Mouse (Mus musculus) G1E (cell line): ENCODE data around the gene Mfap5. TPM values are rescaled to one million over a fixed set of nuclear protein-coding genes. Genes with fewer than 3 reads are reported as not detected.

Source experiments
- ATAC-seq: 2 replicates; pipeline ENCODE4 v1.8.0; 2016; ENCODE audit warnings: mild to moderate bottlenecking; ENCODE audit not compliant: insufficient number of reproducible peaks, poor library complexity, low FRiP score, severe bottlenecking; ENCODE audit errors: extremely low read depth
- DNase-seq: peaks from one replicate; pipeline ENCODE4 v3.0.0; 2012; ENCODE audit warnings: low spot score
- H3K27me3 ChIP-seq: 2 replicates; pipeline ENCODE4 v1.6.1; 2012; ENCODE audit warnings: mild to moderate bottlenecking, low read length, inconsistent platforms; ENCODE audit not compliant: insufficient read depth
- H3K36me3 ChIP-seq: replicated peaks from 2 replicates; pipeline ENCODE3; 2012; ENCODE audit warnings: mild to moderate bottlenecking, inconsistent platforms
- H3K4me1 ChIP-seq: 2 replicates; pipeline ENCODE4 v1.6.1; 2012; ENCODE audit warnings: low read depth, low read length, inconsistent platforms, mixed read lengths; ENCODE audit not compliant: insufficient read depth
- H3K4me3 ChIP-seq: 2 replicates; pipeline ENCODE4 v1.5.1; 2012; ENCODE audit warnings: low read depth, mild to moderate bottlenecking, inconsistent platforms, low read length, moderate library complexity, mixed read lengths
- H3K9me3 ChIP-seq: replicated peaks from 2 replicates; pipeline ENCODE4 v1.6.1; 2012; ENCODE audit warnings: inconsistent platforms
- CTCF ChIP-seq: IDR thresholded peaks from 2 replicates; pipeline ENCODE4 v1.5.1; 2012; ENCODE audit warnings: low read depth, low read length, inconsistent platforms, mixed read lengths
- GATA1 ChIP-seq: IDR thresholded peaks from 2 replicates; pipeline ENCODE4 v1.6.1; 2012; ENCODE audit warnings: borderline replicate concordance, low read length, inconsistent platforms, mixed read lengths
- GATA2 ChIP-seq: IDR thresholded peaks from 2 replicates; pipeline ENCODE4 v1.6.1; 2012; ENCODE audit warnings: low read depth, low read length, inconsistent platforms, borderline replicate concordance
- POLR2AphosphoS5 ChIP-seq: IDR thresholded peaks from 2 replicates; pipeline ENCODE4 v1.6.1; 2012; ENCODE audit warnings: low read depth, low read length, inconsistent platforms; ENCODE audit not compliant: insufficient replicate concordance
- TAL1 ChIP-seq: conservative IDR thresholded peaks from 2 replicates; pipeline ENCODE4 v1.6.1; 2012; ENCODE audit warnings: low read depth, low read length, inconsistent platforms, mixed read lengths
- polyA plus RNA-seq: library from polyadenylated mRNA; stranded (reverse); fragments of >175 nt; gene quantifications from 2 replicates; pipeline ENCODE4 v1.2.3, GENCODE M21; 2012
- total RNA-seq, 2 experiments: library from RNA; stranded (forward) in 1 of 2; stranded (reverse) in 1 of 2; fragments of 200-1000 nt in 1 of 2; fragments of >200 nt in 1 of 2; fragmentation: Nextera tagmentation in 1 of 2; gene quantifications; 2 replicates each; pipeline ENCODE4 v1.2.3; 2014 to 2017

Mfap5 gene
- total and polyA plus RNA-seq, 3 experiments, result 0.11 TPM; not detected in 2

DNA sequence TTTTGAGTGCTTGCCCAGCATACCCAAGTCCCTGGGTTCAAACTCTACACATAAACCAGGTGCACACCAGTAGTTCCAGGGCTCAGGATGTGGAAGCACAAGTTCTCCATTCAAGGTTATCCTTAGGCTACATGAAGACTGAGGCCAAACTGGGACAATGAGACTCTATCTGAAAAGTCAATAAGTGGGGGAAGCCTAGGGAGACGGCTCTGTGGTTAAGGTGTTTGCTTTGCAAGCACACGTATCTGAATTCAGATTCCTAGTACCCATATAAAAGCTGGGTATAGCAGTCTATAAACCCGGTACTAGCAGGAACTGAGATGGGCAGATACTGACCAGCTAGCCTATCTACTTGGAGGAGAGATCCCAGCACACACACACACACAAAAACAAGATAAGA, 27.6 kb upstream of the Mfap5 start:
- DNase-seq, result no peak
- Histone ChIP-seq H3K9me3 (no peaks in the 10 kb centered on the region), H3K4me3 (no peak overlapping the region), H3K27me3 (peaks cover 7% of the 10 kb centered on the region; the same call in 1 of the 2 replicates), H3K4me1 (0 out of 2 replicates have a peak, but pooled peaks cover 3% of the 10 kb centered on the region), H3K36me3 (no peaks in the 10 kb centered on the region)
- TF ChIP-seq POLR2AphosphoS5, result no peak
- no peak for TF ChIP-seq TAL1
- no peak for TF ChIP-seq GATA2
- no peak for TF ChIP-seq GATA1
- TF ChIP-seq CTCF, result no peak
- no peak for ATAC-seq

DNA sequence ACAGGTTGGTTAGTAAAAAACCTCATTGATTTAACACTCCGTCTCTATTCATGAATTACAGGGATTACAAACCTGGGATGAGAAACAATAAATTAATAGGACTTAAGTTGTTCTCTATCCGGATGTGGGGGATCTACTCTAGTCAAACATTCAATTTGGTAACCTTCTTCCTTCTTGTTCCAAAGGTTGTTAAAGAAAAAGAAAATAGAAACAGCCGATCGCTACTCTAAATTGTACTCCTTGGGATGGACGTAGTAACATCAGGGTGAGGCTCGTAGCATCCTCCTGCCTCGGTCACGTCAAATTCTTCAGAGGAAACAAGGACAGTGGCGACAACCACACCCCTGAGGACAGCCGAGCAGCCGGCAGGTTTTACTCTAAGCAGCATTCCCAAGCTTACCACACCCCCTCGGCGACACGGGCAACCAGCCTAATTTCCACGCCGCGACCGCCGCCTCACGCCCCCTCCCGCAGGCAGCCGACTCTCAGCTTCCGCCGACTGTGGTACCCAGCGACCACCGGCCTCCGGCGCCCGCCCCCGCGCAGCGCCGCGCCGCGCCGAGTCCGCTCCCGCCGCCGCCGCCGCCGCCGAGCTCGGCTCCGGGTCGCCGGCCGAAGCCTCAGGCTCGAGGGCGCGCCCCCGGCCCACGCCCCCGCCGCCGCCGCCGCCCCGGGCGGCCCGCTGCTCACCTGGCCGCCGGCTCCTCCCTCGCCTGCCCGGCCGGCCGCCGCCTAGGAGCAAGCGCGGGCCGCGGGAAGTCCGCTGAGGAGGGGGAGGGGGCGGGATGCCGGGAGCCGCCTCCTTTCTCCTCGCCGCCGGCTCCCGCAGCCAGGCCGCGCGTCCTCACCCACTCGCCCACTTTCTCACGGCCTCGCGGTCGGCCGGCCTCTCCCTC, 20.0 kb upstream of the Mfap5 start:
- no peak for TF ChIP-seq CTCF
- TF ChIP-seq GATA1, result no peak
- TF ChIP-seq GATA2, result no peak
- TF ChIP-seq TAL1, result no peak
- H3K9me3 ChIP-seq, result peaks cover 15% of the 10 kb centered on the region
- peaks cover 35% of the 10 kb centered on the region for H3K27me3 ChIP-seq
- peak overlapping the region; percentile 66 for H3K4me3 ChIP-seq
- no peaks in the 10 kb centered on the region; the same call in 1 of the 2 replicates for H3K4me1 ChIP-seq
- DNase-seq (peak; percentile 13), ATAC-seq (no peak)
- H3K36me3 ChIP-seq, result no peaks in the 10 kb centered on the region

DNA sequence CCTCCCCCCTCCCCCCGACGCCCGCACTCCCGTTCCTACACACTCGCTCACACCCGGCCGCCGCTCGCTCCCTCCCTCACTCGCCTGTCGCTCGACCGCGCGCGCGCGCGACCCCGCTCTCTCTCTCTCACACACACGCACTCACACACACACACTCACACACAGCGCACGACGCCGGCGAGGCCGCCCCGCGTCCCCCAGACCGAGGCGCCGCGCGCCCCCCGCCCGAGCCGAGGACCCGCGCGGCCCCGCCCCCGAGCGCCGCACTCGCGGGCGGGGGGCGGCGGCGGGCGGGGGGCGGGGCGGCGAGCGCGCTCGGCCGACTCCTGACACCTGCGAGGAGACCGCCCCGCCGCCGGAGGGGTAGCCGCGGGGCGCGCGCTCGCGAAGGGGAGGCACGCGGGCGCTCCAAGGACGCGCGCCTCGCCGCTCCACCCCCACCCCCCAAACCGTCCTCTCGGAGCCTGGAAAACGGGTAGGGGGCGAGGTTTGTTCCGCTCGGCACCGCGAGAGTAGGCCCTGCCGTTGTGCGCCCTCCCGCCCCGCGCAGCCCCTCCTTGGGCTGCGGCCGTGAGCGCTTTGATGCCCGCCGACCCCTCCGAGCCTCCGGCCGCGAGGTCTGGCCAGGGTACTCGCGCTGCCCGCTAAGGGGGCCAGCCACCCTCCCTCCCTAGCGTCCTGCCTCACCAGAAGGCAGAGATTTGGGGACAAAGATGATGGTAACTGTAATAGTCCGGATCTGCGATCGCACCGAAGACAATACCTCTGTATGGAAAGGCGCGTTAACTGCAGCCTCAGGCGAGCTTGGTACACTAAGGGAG, 19.1 kb upstream of the Mfap5 start:
- Histone ChIP-seq H3K9me3 (peaks cover 15% of the 10 kb centered on the region), H3K4me1 (peaks cover 6% of the 10 kb centered on the region), H3K4me3 (peak overlapping the region; percentile 66), H3K36me3 (no peaks in the 10 kb centered on the region), H3K27me3 (peaks cover 35% of the 10 kb centered on the region)
- TF ChIP-seq TAL1 (no peak), GATA2 (no peak), CTCF (no peak), POLR2AphosphoS5 (no peak), GATA1 (no peak)
- ATAC-seq, result no peak
- no peak for DNase-seq

DNA sequence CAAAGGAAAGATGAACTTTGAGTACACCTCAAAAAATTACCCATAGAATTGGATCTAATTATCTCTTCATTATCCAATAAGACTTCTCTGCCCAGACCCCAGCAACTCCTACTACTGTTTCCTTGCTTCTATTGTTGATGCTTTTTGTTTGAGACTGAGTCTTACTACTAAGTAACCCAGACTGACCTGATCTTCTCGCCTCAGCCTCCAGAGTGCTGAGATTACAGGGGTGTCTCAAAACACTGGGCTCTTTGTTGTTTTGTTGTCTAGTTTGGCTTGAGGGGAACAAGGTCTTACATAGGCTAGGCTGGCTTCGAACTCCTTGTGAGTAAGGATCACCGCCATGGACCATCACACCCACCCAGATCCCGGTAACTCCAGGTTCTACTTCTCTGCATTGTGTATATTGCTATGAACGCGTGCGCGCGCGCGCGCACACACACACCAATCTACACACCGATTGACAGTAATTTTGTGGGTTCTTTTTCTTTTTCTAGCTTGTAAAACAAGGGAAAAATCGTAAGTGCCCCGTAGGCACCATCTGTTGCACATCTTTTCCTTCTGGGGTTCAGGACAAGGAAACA, 14.6 kb upstream of the Mfap5 start:
- DNase-seq, result no peak
- H3K4me3 ChIP-seq, result no peak overlapping the region; the same call in 1 of the 2 replicates
- H3K27me3 ChIP-seq, result peaks cover 54% of the 10 kb centered on the region

DNA sequence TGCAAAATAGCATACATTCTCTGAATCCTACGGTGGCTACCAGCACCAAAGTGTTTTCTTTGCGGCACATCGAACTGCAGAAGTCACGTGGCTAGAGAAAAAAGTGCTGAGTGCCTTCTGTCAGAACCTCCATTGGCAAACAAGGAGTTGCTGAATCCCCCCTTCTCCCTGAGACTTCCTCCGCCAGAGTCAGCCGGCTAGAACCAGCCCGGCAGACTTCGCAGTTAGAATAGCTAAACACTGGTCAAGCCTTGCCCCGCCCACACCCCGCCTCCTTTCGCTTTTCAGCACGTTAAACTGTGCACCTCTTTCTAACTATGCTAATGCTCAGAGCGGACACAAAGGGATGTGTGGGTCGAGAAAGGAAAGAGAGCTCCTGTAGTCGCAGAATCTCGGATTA, 14.1 kb upstream of the Mfap5 start:
- H3K9me3 ChIP-seq, result peaks cover 5% of the 10 kb centered on the region
- TF ChIP-seq GATA1 (no peak), CTCF (no peak), POLR2AphosphoS5 (no peak), TAL1 (no peak), GATA2 (no peak)
- no peaks in the 10 kb centered on the region for H3K36me3 ChIP-seq
- H3K4me3 ChIP-seq, result peak overlapping the region; percentile 45; the same call in 1 of the 2 replicates
- DNase-seq (peak; percentile 27), ATAC-seq (peak; percentile 67)
- H3K4me1 ChIP-seq, result peaks cover 14% of the 10 kb centered on the region
- peaks cover 53% of the 10 kb centered on the region for H3K27me3 ChIP-seq

More for the DNA sequence above, 14.6 kb upstream of the Mfap5 start:
- H3K9me3 ChIP-seq, result peaks cover 10% of the 10 kb centered on the region
- TF ChIP-seq GATA1, result no peak
- no peak for TF ChIP-seq GATA2
- no peak for TF ChIP-seq TAL1
- no peak for TF ChIP-seq POLR2AphosphoS5
- TF ChIP-seq CTCF, result no peak
- peaks cover 11% of the 10 kb centered on the region for H3K4me1 ChIP-seq
- no peak for ATAC-seq
- no peaks in the 10 kb centered on the region for H3K36me3 ChIP-seq

DNA sequence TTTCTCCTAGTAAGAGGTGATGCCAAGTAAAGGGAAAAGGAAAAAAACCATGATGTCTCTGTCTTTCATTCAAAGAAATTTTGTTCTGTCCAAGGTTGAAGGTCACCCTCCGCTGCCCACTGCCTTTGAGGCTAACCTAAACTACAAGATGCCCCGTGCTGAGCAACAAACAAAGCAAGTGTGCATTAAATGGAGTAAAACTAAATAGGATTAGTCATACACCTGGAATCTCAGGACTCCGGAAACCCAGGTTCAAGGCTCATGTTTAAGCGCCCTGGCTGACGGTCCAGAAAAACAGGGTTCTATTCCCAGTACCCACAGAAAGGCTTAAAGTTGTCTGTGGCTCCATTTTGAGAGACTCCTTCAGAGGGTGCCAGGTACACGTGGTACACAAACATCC, 13.2 kb upstream of the Mfap5 start:
- no peak for ATAC-seq
- Histone ChIP-seq H3K4me3 (no peak overlapping the region), H3K4me1 (peaks cover 14% of the 10 kb centered on the region), H3K9me3 (no peaks in the 10 kb centered on the region), H3K36me3 (no peaks in the 10 kb centered on the region), H3K27me3 (peaks cover 52% of the 10 kb centered on the region)
- no peak for DNase-seq
- no peak for TF ChIP-seq GATA2
- TF ChIP-seq TAL1, result no peak
- no peak for TF ChIP-seq GATA1
- no peak for TF ChIP-seq CTCF
- TF ChIP-seq POLR2AphosphoS5, result no peak
